Mouse (Mus musculus): ENCODE data around the gene Rbpj. TPM values are rescaled to one million over a fixed set of nuclear protein-coding genes. Genes with fewer than 3 reads are reported as not detected.
"Not testable (repeated sequence)": the region's sequence is repeated elsewhere in the genome, so short reads cannot be mapped to it uniquely, and the experiment has no call there.

The Rbpj gene
- polyA plus RNA-seq, 1 experiment from 2014 or later = 23.9 TPM

GRCm38 (mm10) chr5:53670321-53670938, 204.5 kb downstream of the Rbpj start:
- H3K27me3 ChIP-seq (replicated peaks) = no peaks in the 10 kb centered on the region
- no peak overlapping the region for H3K4me3 ChIP-seq (replicated peaks)
- H3K9ac ChIP-seq (replicated peaks) = no peak overlapping the region
- no peaks in the 10 kb centered on the region for H3K9me3 ChIP-seq (replicated peaks)
- WGBS = 88% methylated on average over 10 of the region's 10 CpGs
- no peaks in the 10 kb centered on the region for H3K4me1 ChIP-seq
- no peak overlapping the region for H3K4me2 ChIP-seq
- no peaks in the 10 kb centered on the region for H3K36me3 ChIP-seq
- no peak overlapping the region for H3K27ac ChIP-seq (replicated peaks)
- ATAC-seq (ENCODE audit: low FRiP score) = no peak

- Histone ChIP-seq H3K4me3 (replicated peaks) (no peak overlapping the region), H3K4me1 (no peaks in the 10 kb centered on the region)
- ATAC-seq (ENCODE audit: low FRiP score) = no peak
These were observed 205.6 kb downstream of the Rbpj start for GRCm38 (mm10) chr5:53671507-53671906.

GRCm38 (mm10) chr5:53672352-53672751, 206.4 kb downstream of the Rbpj start:
- H3K9me3 ChIP-seq (replicated peaks) = no peaks in the 10 kb centered on the region
- no peaks in the 10 kb centered on the region for H3K36me3 ChIP-seq
- no peak overlapping the region for H3K9ac ChIP-seq (replicated peaks)
- H3K27me3 ChIP-seq (replicated peaks) = no peaks in the 10 kb centered on the region
- H3K4me2 ChIP-seq = no peak overlapping the region
- no peaks in the 10 kb centered on the region for H3K4me1 ChIP-seq
- H3K4me3 ChIP-seq (replicated peaks) = no peak overlapping the region
- peak; percentile 78; the same call in 1 of the 2 replicates for ATAC-seq (ENCODE audit: low FRiP score)
- WGBS = 28% methylated on average over 5 of the region's 5 CpGs
- H3K27ac ChIP-seq (replicated peaks) = no peak overlapping the region

More at GRCm38 (mm10) chr5:53671507-53671906, 205.6 kb downstream of the Rbpj start:
- 39% methylated on average over 4 of the region's 4 CpGs for WGBS
- H3K27me3 ChIP-seq (replicated peaks) = no peaks in the 10 kb centered on the region
- H3K9me3 ChIP-seq (replicated peaks) = no peaks in the 10 kb centered on the region
- no peak overlapping the region for H3K9ac ChIP-seq (replicated peaks)
- no peaks in the 10 kb centered on the region for H3K36me3 ChIP-seq
- no peak overlapping the region for H3K4me2 ChIP-seq
- H3K27ac ChIP-seq (replicated peaks) = no peak overlapping the region

GRCm38 (mm10) chr5:53673493-53674150, 207.7 kb downstream of the Rbpj start:
- 85% methylated on average over 6 of the region's 6 CpGs for WGBS
- not testable (repeated sequence) for H3K4me2 ChIP-seq; H3K9me3 ChIP-seq (replicated peaks); H3K36me3 ChIP-seq; H3K4me1 ChIP-seq; H3K9ac ChIP-seq (replicated peaks); H3K4me3 ChIP-seq (replicated peaks); H3K27ac ChIP-seq (replicated peaks); H3K27me3 ChIP-seq (replicated peaks); ATAC-seq (ENCODE audit: low FRiP score)

- no peak overlapping the region for H3K9ac ChIP-seq (replicated peaks)
- no peak overlapping the region for H3K4me2 ChIP-seq
- H3K4me1 ChIP-seq = 0 out of 2 replicates have a peak, but pooled peaks cover 4% of the 10 kb centered on the region
- WGBS = 87% methylated on average over 8 of the region's 8 CpGs
- no peak for ATAC-seq (ENCODE audit: low FRiP score)
- no peak overlapping the region for H3K4me3 ChIP-seq (replicated peaks)
- H3K27ac ChIP-seq (replicated peaks) = no peak overlapping the region
- no peaks in the 10 kb centered on the region for H3K27me3 ChIP-seq (replicated peaks)
- no peaks in the 10 kb centered on the region for H3K36me3 ChIP-seq
- H3K9me3 ChIP-seq (replicated peaks) = no peaks in the 10 kb centered on the region
These were observed 210.7 kb downstream of the Rbpj start for GRCm38 (mm10) chr5:53676671-53677070.

GRCm38 (mm10) chr5:53678036-53678767, 212.2 kb downstream of the Rbpj start:
- 62% methylated on average over 13 of the region's 13 CpGs for WGBS
- Histone ChIP-seq H3K4me1 (0 out of 2 replicates have a peak, but pooled peaks cover 4% of the 10 kb centered on the region), H3K9ac (replicated peaks) (no peak overlapping the region), H3K36me3 (no peaks in the 10 kb centered on the region), H3K9me3 (replicated peaks) (no peaks in the 10 kb centered on the region), H3K27ac (replicated peaks) (no peak overlapping the region), H3K4me2 (no peak overlapping the region), H3K27me3 (replicated peaks) (no peaks in the 10 kb centered on the region), H3K4me3 (replicated peaks) (no peak overlapping the region)
- ATAC-seq (ENCODE audit: low FRiP score) = no peak

- Histone ChIP-seq H3K9ac (replicated peaks) (no peak overlapping the region), H3K36me3 (no peaks in the 10 kb centered on the region), H3K27me3 (replicated peaks) (no peaks in the 10 kb centered on the region), H3K4me3 (replicated peaks) (no peak overlapping the region), H3K9me3 (replicated peaks) (no peaks in the 10 kb centered on the region), H3K27ac (replicated peaks) (no peak overlapping the region), H3K4me1 (0 out of 2 replicates have a peak, but pooled peaks cover 4% of the 10 kb centered on the region), H3K4me2 (no peak overlapping the region)
- ATAC-seq (ENCODE audit: low FRiP score) = no peak
- WGBS = 75% methylated on average over 6 of the region's 6 CpGs
These were observed 213.7 kb downstream of the Rbpj start for GRCm38 (mm10) chr5:53679651-53680050.

- H3K4me2 ChIP-seq = no peak overlapping the region
- H3K27me3 ChIP-seq (replicated peaks) = no peaks in the 10 kb centered on the region
- ATAC-seq (ENCODE audit: low FRiP score) = no peak
- H3K4me3 ChIP-seq (replicated peaks) = no peak overlapping the region
- H3K36me3 ChIP-seq = no peaks in the 10 kb centered on the region
- 63% methylated on average over 3 of the region's 3 CpGs for WGBS
- H3K4me1 ChIP-seq = no peaks in the 10 kb centered on the region
- no peak overlapping the region for H3K27ac ChIP-seq (replicated peaks)
- no peaks in the 10 kb centered on the region for H3K9me3 ChIP-seq (replicated peaks)
- no peak overlapping the region for H3K9ac ChIP-seq (replicated peaks)
These were observed 218.0 kb downstream of the Rbpj start for GRCm38 (mm10) chr5:53683916-53684315.

GRCm38 (mm10) chr5:53684417-53684816, 218.5 kb downstream of the Rbpj start:
- 89% methylated on average over 1 of the region's 1 CpGs for WGBS

GRCm38 (mm10) chr5:53685623-53686022, 219.7 kb downstream of the Rbpj start:
- no peak overlapping the region for H3K4me3 ChIP-seq (replicated peaks)
- no peak for ATAC-seq (ENCODE audit: low FRiP score)
- WGBS = 85% methylated on average over 4 of the region's 4 CpGs

More at GRCm38 (mm10) chr5:53684417-53684816, 218.5 kb downstream of the Rbpj start:
- H3K9ac ChIP-seq (replicated peaks) = no peak overlapping the region
- no peak for ATAC-seq (ENCODE audit: low FRiP score)
- H3K27me3 ChIP-seq (replicated peaks) = no peaks in the 10 kb centered on the region
- H3K27ac ChIP-seq (replicated peaks) = no peak overlapping the region
- no peak overlapping the region for H3K4me2 ChIP-seq
- no peaks in the 10 kb centered on the region for H3K4me1 ChIP-seq
- H3K9me3 ChIP-seq (replicated peaks) = no peaks in the 10 kb centered on the region
- H3K4me3 ChIP-seq (replicated peaks) = no peak overlapping the region
- no peaks in the 10 kb centered on the region for H3K36me3 ChIP-seq

GRCm38 (mm10) chr5:53686379-53686778, 220.4 kb downstream of the Rbpj start:
- H3K4me2 ChIP-seq = no peak overlapping the region
- 72% methylated on average over 2 of the region's 2 CpGs for WGBS
- no peaks in the 10 kb centered on the region for H3K9me3 ChIP-seq (replicated peaks)
- no peaks in the 10 kb centered on the region for H3K36me3 ChIP-seq
- no peaks in the 10 kb centered on the region for H3K27me3 ChIP-seq (replicated peaks)
- H3K27ac ChIP-seq (replicated peaks) = no peak overlapping the region
- no peak overlapping the region for H3K4me3 ChIP-seq (replicated peaks)
- no peak overlapping the region for H3K9ac ChIP-seq (replicated peaks)
- no peak for ATAC-seq (ENCODE audit: low FRiP score)
- no peaks in the 10 kb centered on the region for H3K4me1 ChIP-seq

More at GRCm38 (mm10) chr5:53685623-53686022, 219.7 kb downstream of the Rbpj start:
- Histone ChIP-seq H3K4me1 (no peaks in the 10 kb centered on the region), H3K4me2 (no peak overlapping the region), H3K36me3 (no peaks in the 10 kb centered on the region), H3K9ac (replicated peaks) (no peak overlapping the region), H3K9me3 (replicated peaks) (no peaks in the 10 kb centered on the region), H3K27ac (replicated peaks) (no peak overlapping the region), H3K27me3 (replicated peaks) (no peaks in the 10 kb centered on the region)

- WGBS = 85% methylated on average over 7 of the region's 7 CpGs
- no peak for ATAC-seq (ENCODE audit: low FRiP score)
- Histone ChIP-seq H3K27me3 (replicated peaks) (no peaks in the 10 kb centered on the region), H3K36me3 (no peaks in the 10 kb centered on the region), H3K4me2 (no peak overlapping the region), H3K4me3 (replicated peaks) (no peak overlapping the region), H3K4me1 (no peaks in the 10 kb centered on the region), H3K9me3 (replicated peaks) (no peaks in the 10 kb centered on the region), H3K9ac (replicated peaks) (no peak overlapping the region), H3K27ac (replicated peaks) (no peak overlapping the region)
These were observed 222.4 kb downstream of the Rbpj start for GRCm38 (mm10) chr5:53688326-53688725.
